Mouse (Mus musculus): ENCODE measurements around the gene Snrnp35. TPM values are rescaled to one million over a fixed set of nuclear protein-coding genes. Genes with fewer than 3 reads are reported as not detected.

The Snrnp35 gene
- 26.1 and 26.3 TPM in 2 replicates for polyA plus RNA-seq (2015; fragmentation: Nextera tagmentation; extraction: Ambion mirVana)

DNA sequence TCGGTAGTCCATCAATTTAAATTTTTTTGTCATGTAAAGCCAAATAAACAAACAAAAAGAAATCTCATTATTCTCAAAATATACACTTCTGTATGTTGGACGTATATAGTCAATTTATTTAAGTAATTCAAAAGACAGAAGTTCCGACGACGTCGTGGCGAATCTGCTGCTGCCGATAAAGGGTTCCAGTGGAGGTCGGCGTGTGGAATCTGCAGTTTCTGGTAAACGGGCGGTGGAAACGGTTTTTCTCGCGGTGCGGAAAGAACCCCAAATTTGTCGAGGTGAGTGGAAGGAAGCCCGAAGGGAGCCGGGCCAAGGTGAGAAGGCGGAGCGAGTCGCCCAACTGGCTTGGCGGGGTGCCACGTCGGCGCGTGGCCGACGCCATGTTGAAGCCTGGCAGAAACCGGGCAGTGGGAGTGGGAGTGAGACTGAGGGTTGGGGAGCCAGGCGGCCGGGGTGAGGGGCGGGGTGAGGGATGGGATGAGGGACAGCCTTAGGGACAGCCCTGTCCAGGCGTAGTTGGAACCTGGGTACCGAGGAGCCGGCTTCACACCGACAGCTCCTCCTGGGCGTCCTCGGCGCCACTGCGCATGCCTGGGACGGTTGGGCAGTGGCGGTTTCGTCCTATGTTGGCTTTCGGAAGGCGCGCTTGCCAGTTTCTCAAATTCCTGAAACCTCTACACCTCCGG lies at the start of gene Snrnp35:
Gene Snrnp35, plus strand, starts transcription at position 169 of the 689 bp plus-strand sequence.
- Histone ChIP-seq H3K36me3 (0 out of 2 replicates have a peak, but pooled peaks cover 6% of the 10 kb centered on the region), H3K9ac (replicated peaks) (peak within 1 kb of the TSS; percentile 77), H3K4me2 (replicated peaks) (peak within 1 kb of the TSS; percentile 70), H3K27ac (peak within 1 kb of the TSS; percentile 98), H3K4me3 (replicated peaks) (peak within 1 kb of the TSS; percentile 58), H3K9me3 (no peaks in the 10 kb centered on the region), H3K4me1 (replicated peaks) (peaks cover 24% of the 10 kb centered on the region), H3K27me3 (no peaks in the 10 kb centered on the region)
- under 1% methylated on average over 47 of the region's 48 CpGs for WGBS
- peak; percentile 97 for ATAC-seq

DNA sequence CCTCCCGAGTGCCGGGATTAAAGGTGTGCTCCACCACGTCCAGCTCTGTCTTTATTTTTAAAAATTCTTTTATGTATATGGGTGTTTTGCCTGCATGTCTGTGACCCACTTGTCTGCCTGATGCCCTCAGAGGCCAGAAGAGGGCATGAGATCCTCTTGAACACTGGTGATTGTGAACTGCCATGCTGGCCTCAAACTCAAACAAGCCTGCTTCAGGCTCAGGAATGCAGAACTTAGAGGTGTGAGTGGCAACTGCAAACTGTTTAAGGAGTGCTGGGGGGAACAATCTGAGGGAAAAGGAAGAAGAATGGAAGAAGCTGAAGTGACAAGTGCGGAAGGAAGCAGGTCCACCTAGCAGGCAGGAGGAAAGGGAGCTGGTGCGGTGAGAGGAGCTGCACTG lies 44.7 kb upstream of the Snrnp35 start:
- Histone ChIP-seq H3K9me3 (no peaks in the 10 kb centered on the region), H3K27me3 (no peaks in the 10 kb centered on the region), H3K4me3 (replicated peaks) (no peak overlapping the region), H3K9ac (replicated peaks) (no peak overlapping the region), H3K4me2 (replicated peaks) (no peak overlapping the region), H3K27ac (no peak overlapping the region), H3K4me1 (replicated peaks) (peaks cover 15% of the 10 kb centered on the region), H3K36me3 (no peaks in the 10 kb centered on the region)
- WGBS = 93% methylated on average over 5 of the region's 5 CpGs
- ATAC-seq = no peak

DNA sequence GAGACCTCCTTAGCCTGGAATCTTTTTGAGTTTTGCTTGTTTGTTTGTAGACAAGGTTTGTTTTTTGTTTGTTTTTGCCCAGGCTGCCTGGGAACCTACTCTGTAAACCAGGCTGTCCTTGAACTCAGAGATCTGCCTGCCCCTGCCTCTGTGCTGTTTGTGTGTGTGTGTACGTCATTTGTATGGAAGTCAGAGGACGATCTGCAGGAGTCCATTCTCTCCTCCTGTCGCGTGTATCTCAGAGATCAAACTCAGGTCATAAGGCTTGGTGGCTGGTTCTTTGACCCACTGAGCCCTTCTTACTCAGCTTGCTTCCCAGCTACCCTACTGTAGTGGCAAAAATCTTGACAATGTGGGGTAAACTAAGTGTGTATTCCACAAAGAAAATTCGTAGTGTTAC lies 44.2 kb upstream of the Snrnp35 start:
- no peaks in the 10 kb centered on the region for H3K9me3 ChIP-seq
- 0 out of 2 replicates have a peak overlapping the region, but pooled peaks have one; percentile 4 for H3K9ac ChIP-seq (replicated peaks)
- no peaks in the 10 kb centered on the region for H3K36me3 ChIP-seq
- WGBS = 71% methylated on average over 5 of the region's 5 CpGs
- no peak for ATAC-seq
- H3K27me3 ChIP-seq = no peaks in the 10 kb centered on the region
- H3K4me2 ChIP-seq (replicated peaks) = peak overlapping the region; percentile 99
- H3K27ac ChIP-seq = peak overlapping the region; percentile 32; the same call in 1 of the 2 replicates
- peaks cover 15% of the 10 kb centered on the region for H3K4me1 ChIP-seq (replicated peaks)
- H3K4me3 ChIP-seq (replicated peaks) = no peak overlapping the region

DNA sequence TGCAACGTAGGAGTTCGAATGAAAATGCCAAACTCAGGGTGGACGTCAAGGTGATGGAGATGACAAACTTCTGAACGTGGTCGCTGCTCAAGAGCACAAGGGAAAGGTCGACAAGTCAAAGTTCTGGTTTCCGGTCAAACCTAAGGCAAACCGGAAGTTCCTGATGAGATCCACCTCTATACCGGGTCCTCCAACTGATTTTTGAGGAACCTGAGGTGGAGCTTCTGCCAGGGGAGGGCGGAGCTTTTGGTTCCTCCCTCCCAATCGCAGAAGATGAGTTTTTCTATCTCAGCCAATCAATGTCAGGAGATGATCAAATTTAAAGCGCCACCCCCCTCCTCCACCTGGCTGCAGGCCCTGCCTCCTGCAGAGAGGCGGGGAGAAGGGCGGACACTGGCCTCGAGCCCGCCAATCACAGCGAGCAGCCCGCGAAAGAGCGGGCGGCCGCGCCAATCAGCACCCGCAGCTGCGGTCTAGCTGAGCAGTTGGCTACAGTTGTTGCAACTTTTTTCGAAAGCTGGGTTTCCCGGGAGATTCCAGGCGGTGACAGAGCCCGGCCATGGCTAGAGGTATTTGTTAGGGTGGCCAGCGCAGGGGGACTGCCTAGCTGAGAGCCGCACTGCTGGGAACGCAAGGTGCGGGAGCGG lies 43.4 kb upstream of the Snrnp35 start, which contains the start of gene Kmt5a:
Gene Kmt5a, plus strand, starts transcription at position 484 of the 647 bp plus-strand sequence.
- H3K27ac ChIP-seq = peak within 1 kb of the TSS; percentile 75
- H3K27me3 ChIP-seq = no peaks in the 10 kb centered on the region
- peak; percentile 98 for ATAC-seq
- H3K4me3 ChIP-seq (replicated peaks) = peak within 1 kb of the TSS; percentile 80
- peaks cover 17% of the 10 kb centered on the region for H3K4me1 ChIP-seq (replicated peaks)
- no peaks in the 10 kb centered on the region for H3K9me3 ChIP-seq
- peak within 1 kb of the TSS; percentile 80 for H3K9ac ChIP-seq (replicated peaks)
- peak within 1 kb of the TSS; percentile 99 for H3K4me2 ChIP-seq (replicated peaks)
- H3K36me3 ChIP-seq = no peaks in the 10 kb centered on the region
- 2% methylated on average over 34 of the region's 34 CpGs for WGBS

DNA sequence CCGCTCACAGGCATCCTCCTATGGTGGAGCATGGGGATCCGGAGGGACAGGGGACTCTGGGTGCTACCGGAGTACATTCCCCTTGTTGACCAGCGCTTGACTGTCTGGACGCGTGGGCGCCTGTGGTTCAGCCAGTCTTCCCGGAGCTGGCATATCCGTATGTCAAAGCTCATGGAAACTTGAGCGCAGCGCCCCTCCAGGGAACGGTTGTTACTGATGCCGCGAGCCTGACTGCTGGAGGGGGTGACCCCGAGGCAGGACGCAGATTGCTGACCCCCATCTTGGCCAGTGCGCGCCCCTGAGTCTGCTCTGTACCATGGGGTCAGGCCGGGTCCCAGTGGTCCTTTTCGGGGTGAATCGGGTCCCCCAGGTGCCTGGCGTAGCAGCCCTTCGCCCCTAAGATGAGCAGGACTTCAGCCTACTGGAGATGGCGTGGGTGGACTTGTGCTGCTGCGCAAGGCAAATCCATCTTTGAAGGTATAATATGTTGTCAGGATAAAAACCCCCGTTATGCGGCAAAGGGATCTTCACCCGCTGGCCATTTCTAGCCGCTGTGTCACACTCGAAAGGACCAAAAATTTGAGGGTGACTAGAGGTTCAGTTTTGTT lies 42.7 kb upstream of the Snrnp35 start:
- under 1% methylated on average over 30 of the region's 30 CpGs for WGBS
- peak overlapping the region; percentile 80 for H3K9ac ChIP-seq (replicated peaks)
- peak overlapping the region; percentile 75 for H3K27ac ChIP-seq
- no peaks in the 10 kb centered on the region for H3K36me3 ChIP-seq
- no peak; the same call in 1 of the 2 replicates for ATAC-seq
- peak overlapping the region; percentile 99 for H3K4me2 ChIP-seq (replicated peaks)
- no peaks in the 10 kb centered on the region for H3K27me3 ChIP-seq
- H3K4me3 ChIP-seq (replicated peaks) = peak overlapping the region; percentile 80
- no peaks in the 10 kb centered on the region for H3K9me3 ChIP-seq
- peaks cover 21% of the 10 kb centered on the region for H3K4me1 ChIP-seq (replicated peaks)

DNA sequence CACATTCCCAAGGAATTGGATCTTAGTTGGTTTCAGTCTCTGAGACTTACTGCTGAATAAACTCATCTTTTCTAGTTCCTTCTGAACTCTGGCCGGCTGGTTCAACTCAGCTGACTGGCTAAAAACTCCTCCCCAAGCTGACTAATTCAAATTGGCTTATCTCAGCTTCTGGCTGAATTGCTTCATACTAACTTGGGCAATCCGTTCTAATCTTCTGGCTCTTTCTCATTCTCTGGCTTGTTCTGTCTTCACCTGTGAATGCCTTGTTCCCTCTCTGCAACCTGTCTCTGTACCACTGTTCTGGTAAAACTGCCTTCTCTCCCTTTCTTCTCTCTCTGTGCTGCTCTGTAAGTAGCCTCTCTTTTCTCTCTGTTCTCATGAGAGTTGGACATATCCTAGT lies 40.3 kb upstream of the Snrnp35 start:
- H3K27me3 ChIP-seq = no peaks in the 10 kb centered on the region
- no peak overlapping the region for H3K27ac ChIP-seq
- no peak overlapping the region for H3K4me2 ChIP-seq (replicated peaks)
- 85% methylated on average over 2 of the region's 2 CpGs for WGBS
- H3K9me3 ChIP-seq = no peaks in the 10 kb centered on the region
- no peak overlapping the region for H3K9ac ChIP-seq (replicated peaks)
- peaks cover 36% of the 10 kb centered on the region for H3K4me1 ChIP-seq (replicated peaks)
- peaks cover 5% of the 10 kb centered on the region for H3K36me3 ChIP-seq
- no peak overlapping the region for H3K4me3 ChIP-seq (replicated peaks)
- no peak for ATAC-seq

DNA sequence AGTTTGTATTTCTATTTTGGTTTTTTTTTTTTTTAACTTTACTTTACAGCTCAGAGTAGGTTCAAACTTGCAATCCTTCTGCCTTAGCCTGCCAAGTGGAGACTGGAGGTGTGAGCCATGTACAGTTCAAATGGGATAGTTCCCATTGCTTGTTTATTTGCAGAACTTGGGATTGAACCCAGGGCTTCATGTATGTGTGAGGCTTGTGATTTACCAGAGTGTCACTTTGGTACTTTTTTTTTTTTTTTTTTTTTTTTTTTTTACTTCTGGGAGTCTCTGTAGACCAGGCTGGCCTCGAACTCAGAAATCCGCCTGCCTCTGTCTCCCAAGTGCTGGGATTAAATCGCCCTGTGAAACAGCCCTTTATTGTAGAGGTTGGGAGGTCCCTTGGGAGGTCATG lies 38.7 kb upstream of the Snrnp35 start:
- Histone ChIP-seq H3K4me1 (replicated peaks) (peaks cover 42% of the 10 kb centered on the region), H3K27me3 (no peaks in the 10 kb centered on the region), H3K27ac (no peak overlapping the region), H3K36me3 (peaks cover 20% of the 10 kb centered on the region), H3K9ac (replicated peaks) (no peak overlapping the region), H3K9me3 (no peaks in the 10 kb centered on the region), H3K4me3 (replicated peaks) (peak overlapping the region; percentile 94; the same call in 1 of the 2 replicates), H3K4me2 (replicated peaks) (peak overlapping the region; percentile 91)
- WGBS = 68% methylated on average over 3 of the region's 3 CpGs
- no peak for ATAC-seq

DNA sequence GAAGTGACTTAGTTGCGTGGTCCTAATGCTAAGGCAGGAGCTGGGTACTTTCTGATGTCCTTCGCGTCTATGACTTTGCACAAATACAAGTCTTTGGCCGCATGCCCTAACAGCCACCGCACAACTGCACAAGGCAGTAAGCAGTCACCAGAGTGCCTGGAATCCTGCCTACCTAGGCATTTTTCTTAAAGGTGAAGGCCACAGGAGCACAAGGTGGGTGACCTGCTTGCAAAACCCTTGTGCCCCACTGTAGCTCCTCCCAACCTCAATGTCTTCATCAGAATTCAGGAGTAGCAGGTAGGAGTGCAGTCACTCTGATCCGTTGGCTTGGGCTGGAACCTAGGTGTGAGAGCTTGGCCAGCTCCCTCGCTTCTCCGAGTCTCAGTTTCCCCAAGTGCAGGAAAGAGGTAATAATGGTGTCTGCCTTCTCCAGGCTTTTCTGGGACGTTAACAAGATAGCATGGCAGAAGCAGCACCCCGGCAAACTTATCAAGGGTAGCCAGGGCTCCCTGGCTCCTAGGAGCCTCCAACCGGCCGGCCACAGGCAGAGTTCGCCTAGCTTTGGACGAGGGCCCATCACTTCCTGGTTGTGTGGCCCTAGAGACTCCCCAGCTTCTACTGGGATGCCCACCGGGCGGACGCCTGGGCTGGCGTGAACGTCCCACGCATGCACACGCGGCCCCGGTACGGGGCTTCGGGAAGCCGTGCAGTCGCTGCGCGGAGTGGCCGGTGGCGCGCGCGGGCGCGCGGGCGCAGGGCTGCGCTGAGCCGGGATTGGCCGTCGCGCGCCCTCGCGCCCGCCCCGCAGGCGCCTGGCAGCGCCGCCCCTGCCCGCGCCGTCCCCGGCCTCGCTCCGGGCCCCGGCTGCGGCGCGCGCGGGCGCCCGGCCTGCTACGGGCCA lies 38.0 kb upstream of the Snrnp35 start:
- H3K9me3 ChIP-seq = no peaks in the 10 kb centered on the region
- WGBS = 5% methylated on average over 63 of the region's 66 CpGs

DNA sequence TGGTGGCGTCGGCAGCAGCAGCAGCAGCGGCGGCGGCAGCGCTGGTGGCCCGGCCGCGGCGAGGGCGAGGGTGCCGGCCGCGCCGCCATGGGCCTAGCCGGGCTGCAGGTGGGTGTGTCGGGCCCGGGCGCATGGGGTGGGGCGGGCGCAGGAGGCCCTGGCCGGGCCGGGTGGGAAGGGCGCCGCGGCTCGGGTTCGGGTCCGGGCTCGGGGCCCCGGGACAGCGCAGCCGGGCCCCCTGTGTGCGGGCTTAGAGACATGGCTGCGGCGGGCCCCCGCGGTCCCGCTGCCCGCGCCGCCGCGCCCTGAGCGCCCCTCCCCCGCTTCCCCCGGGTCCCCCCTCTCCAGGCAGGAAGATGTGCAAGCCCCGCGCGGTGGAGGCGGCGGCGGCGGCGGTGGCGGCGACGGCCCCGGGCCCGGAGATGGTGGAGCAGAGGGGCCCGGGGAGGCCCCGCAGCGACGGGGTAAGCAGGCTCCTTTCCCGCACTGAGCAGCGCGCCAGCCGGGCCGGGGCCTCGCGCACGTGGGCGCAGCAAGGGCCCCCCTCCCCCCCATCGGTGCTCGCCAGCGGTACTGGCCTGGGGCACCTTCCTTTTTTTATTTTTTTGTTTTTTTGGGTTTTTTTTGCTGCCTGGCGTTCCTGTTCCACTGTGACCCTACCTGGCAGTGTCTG lies 37.2 kb upstream of the Snrnp35 start:
- no peaks in the 10 kb centered on the region for H3K9me3 ChIP-seq
- peaks cover 39% of the 10 kb centered on the region for H3K4me1 ChIP-seq (replicated peaks)
- peak; percentile 80 for ATAC-seq
- peak overlapping the region; percentile 96 for H3K9ac ChIP-seq (replicated peaks)
- no peaks in the 10 kb centered on the region for H3K27me3 ChIP-seq
- peak overlapping the region; percentile 94 for H3K4me3 ChIP-seq (replicated peaks)
- 0% methylated on average over 52 of the region's 77 CpGs for WGBS
- peak overlapping the region; percentile 91 for H3K4me2 ChIP-seq (replicated peaks)
- H3K27ac ChIP-seq = peak overlapping the region; percentile 82
- H3K36me3 ChIP-seq = peaks cover 36% of the 10 kb centered on the region

More for the DNA sequence above, 38.0 kb upstream of the Snrnp35 start:
- peak; percentile 93 for ATAC-seq
- peaks cover 27% of the 10 kb centered on the region for H3K36me3 ChIP-seq
- H3K9ac ChIP-seq (replicated peaks) = peak overlapping the region; percentile 96
- H3K4me2 ChIP-seq (replicated peaks) = peak overlapping the region; percentile 91
- H3K4me3 ChIP-seq (replicated peaks) = peak overlapping the region; percentile 94
- H3K27me3 ChIP-seq = no peaks in the 10 kb centered on the region
- H3K4me1 ChIP-seq (replicated peaks) = peaks cover 47% of the 10 kb centered on the region
- peak overlapping the region; percentile 82 for H3K27ac ChIP-seq

DNA sequence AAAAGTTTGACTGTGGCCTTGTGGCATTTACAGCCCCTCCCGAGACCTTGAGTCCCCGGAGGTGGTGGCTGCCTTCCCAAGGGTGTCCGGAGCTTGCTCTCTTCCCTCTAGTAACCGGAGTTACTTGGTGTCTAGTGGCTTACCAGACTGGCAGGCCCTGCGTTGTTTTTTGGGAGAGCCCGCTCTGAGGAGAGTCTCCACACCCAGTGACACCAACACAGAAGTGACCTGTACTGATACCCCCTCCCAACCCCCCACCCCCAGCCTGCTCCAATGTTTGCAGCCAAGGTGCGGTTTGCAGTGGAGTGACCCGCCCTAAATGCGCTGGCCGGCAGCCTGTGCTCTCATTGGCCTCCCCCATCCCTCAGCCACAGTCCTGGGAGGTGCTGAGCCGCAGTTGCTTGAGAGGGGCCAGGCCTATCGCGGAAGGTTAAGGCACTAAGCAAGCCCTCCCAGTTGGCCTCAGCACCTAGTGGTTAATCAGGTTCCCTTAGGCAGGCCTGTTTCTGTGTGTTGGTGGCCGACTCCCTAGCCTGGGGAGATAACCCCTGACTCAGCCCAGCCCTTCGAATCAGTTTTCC lies 36.5 kb upstream of the Snrnp35 start:
- WGBS = 5% methylated on average over 15 of the region's 15 CpGs
- peaks cover 36% of the 10 kb centered on the region for H3K4me1 ChIP-seq (replicated peaks)
- H3K4me3 ChIP-seq (replicated peaks) = peak overlapping the region; percentile 94
- H3K9me3 ChIP-seq = no peaks in the 10 kb centered on the region
- peak; percentile 10; the same call in 1 of the 2 replicates for ATAC-seq
- no peaks in the 10 kb centered on the region for H3K27me3 ChIP-seq
- no peak overlapping the region for H3K27ac ChIP-seq
- peak overlapping the region; percentile 96 for H3K9ac ChIP-seq (replicated peaks)
- H3K36me3 ChIP-seq = peaks cover 42% of the 10 kb centered on the region
- peak overlapping the region; percentile 91 for H3K4me2 ChIP-seq (replicated peaks)

Data from midbrain, embryonic 13.5 days (tissue).